Mouse (Mus musculus) liver, adult 2 months (tissue): Measurements from ENCODE around the gene S100a3.
A peak's percentile ranks its signal among the peaks of the same experiment; 100 is the strongest.

Source experiments
- CTCF ChIP-seq: fragments of 200-500 bp; IDR thresholded peaks from 2 replicates; pipeline ENCODE4 v1.5.1; 2011; ENCODE audit warnings: low read depth, low read length, control low read depth
- POLR2A ChIP-seq: fragments of 200-500 bp; IDR thresholded peaks from 2 replicates; pipeline ENCODE4 v1.6.1; 2011; ENCODE audit warnings: low read length, control low read depth; ENCODE audit not compliant: insufficient read depth; ENCODE audit errors: extremely low read depth

DNA sequence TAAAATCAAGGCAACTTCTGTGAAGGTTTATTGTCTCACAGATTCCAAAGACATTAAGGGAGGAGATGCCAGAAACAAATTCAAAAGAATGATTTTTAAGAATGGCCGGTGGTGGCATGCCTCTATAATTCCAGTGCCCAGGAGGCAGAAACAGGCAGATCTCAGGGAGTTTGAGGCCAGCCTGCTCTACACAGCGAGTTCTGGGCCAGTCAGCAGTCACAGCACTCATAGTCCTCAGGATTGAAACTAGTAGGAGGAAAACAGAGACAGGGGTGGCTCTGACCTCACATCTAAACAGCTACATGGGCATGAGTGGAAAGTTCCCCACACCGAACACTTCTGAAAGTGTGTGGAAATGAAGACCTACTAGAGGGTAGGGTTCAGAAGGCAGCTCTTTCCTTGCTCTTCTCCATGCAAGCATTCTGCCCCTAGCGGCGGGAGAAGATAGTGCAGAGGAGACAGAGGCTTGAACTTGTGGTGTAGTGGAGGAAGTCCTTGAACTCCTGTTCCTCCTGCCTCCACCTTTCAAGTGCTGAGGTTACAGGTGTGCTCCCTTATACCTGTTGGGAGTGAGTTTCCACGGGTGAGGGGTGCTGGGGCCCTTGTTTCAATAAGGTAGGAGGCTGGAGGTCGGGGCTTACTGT, 79.3 kb downstream of the S100a3 start:
- no peak for TF ChIP-seq POLR2A
- TF ChIP-seq CTCF: peak; percentile 70
